Mouse (Mus musculus) left cerebral cortex, adult 18-20 months (tissue): ENCODE data around the gene Fsd1l. TPM values are rescaled to one million over a fixed set of nuclear protein-coding genes. Genes with fewer than 3 reads are reported as not detected.

ENCODE experiments used
- DNase-seq, 2 experiments: peaks; one replicate each; pipeline ENCODE4 v3.0.0; 2021 to 2022; ENCODE audit warnings: low spot score in 2 of 2, mixed read lengths in 1 of 2
- total RNA-seq, 2 experiments: library from RNA; stranded (reverse); gene quantifications; 2 replicates each; pipeline ENCODE4 v1.2.3; 2021

The Fsd1l gene
- total RNA-seq, 2 experiments from 2014 or later: 31.0 to 34.4 TPM

DNA sequence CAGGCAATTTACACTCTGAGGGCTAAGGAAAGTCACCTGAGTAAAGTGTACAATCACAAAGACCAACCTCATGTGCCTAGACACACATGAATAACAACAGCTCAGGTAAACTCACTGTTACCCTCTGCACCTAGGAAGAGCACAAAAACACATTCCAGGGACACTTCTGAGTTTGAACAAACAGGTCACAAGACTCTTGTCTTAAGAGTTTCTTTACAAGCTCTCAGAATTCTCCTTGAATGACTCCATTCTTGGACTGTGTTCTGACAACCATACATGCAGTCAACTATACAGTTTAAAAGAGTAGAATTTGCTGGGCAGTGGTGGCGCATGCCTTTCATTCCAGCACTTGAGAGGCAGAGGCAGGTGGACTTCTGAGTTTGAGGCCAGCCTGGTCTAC is 96.8 kb downstream of the Fsd1l start:
- DNase-seq: no peak

DNA sequence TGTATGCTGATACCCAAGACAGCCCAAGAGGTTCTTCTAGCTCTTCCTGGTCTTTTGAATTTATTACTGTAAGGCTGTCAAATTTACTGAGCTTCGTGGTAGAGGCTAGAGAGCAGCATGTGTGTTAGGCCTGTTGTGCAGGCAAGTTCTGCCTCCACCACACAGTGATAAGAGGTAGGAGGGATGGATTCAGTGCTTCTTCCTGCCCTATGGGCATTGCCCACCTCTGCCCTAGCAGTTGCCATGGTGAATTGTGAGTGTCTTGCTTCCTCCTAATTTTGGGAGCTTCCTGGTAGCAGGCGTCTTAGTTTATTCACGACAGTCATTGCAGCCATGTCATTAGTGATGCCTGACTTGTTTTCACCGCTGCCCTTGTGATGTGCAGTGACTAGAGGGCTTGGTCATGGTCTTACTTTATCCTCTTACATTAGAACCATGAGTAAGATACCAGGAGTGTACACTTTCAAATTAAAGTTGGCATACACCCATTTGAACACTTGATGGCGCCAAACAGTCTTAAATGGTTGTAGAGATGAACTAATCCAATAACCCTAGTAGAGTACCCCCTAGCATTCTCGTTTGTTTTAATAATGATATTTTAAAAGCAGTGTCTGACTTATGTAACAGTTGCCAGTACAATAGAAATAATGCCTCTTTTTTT is 107.8 kb downstream of the Fsd1l start:
- DNase-seq: peak; percentile 52 to 63

DNA sequence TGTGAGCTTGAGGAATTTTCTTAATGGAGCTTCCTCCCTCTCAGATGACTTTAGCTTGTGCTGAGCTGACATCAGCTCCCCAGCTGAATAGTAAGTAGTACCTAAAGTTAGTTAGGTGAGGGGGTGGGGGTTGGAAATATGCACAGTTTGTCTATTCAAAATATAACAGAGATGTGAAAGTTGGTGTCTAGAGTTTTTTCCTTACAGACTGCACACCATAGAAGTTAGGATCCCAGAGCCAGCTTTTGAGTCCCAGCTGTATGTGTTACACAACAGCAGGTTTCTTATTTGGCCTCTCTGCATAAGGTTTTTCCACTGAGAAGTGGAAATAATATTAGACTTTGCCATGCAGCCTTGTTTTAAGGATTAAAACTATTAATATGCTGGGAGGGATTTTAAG is 118.6 kb downstream of the Fsd1l start:
- no peak for DNase-seq

DNA sequence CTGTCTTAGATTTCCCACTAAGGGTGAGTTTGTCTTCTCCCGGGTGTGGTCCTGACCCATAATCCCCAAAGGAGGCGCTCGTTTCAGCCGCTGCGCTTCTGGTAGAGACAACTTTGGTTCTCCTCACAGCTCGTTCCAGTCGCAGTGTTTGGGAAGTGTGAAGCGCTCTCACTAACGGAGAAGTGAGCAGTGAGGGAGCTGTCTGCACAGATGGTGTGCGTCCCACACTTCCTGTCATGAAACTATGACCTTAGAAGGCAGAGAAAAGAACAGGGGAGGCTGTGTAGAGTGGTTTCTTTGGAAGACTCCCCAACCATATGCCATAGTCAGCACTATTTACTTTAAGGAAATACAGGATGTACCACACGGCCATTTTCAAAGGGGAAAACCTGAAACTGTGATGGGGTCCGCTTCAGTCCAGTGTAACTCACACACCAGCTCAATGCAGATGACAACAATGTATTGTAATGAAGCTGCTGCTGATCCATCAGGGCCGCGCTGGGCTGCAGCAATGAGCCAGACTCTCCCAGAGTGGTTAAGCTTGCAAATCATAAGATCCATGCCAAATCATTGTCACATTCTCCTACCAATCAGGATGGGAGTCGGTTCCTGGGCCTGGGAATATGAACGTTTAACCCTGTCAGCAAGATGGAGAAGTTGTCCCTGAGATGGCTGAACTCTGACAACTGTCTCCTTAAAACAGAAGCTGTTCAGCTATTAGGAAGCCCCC is 119.3 kb downstream of the Fsd1l start:
- peak; percentile 63 to 72 for DNase-seq

Other genes with a start within 250 kb of the Fsd1l start
- 10 to 100 TPM; 53.1 to 61.2 TPM for gene Slc44a1, start 191.1 kb upstream of the Fsd1l start, total RNA-seq
- gene Fktn, start 82.5 kb downstream of the Fsd1l start, total RNA-seq: 10 to 100 TPM; 26.8 to 28.3 TPM
- gene Tal2, start 148.2 kb downstream of the Fsd1l start, total RNA-seq: under 1 TPM in 1 of 2 experiments, not detected in 1; 0.12 TPM
- gene Tmem38b, start 194.6 kb downstream of the Fsd1l start, total RNA-seq: 10 to 100 TPM; 10.3 to 14.5 TPM